Mouse (Mus musculus): ENCODE data around the gene Grin3b. TPM values are rescaled to one million over a fixed set of nuclear protein-coding genes. Genes with fewer than 3 reads are reported as not detected.

Gene Grin3b
- total RNA-seq, 2 experiments from 2014 or later, result not detected

DNA sequence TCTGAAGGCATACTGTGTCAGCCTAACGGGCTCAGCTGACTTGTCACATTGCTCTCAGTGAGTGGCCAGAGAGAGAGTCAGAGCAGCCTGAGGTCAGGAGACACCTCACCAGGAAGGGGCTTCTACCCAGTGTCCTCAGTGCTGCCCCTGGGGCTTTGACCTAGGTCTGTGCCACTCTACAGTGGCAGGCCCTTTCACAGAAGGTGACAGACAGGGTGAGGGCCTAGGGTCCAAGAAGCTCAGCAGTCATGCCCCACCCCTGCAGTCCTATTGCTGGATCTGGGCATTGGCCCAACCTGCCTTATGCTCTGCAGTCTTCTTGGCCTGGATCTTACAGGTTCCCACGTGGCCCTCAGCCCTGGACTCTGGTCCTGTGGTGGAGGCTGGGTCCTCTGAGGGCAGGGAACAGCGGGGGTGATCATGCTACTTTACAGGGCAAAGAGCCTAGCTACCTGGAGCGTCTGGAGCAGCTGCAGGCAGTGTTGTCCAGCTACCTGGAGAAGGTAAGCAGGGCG, 3.6 kb upstream of the Grin3b start:
- DNase-seq, result no peak

DNA sequence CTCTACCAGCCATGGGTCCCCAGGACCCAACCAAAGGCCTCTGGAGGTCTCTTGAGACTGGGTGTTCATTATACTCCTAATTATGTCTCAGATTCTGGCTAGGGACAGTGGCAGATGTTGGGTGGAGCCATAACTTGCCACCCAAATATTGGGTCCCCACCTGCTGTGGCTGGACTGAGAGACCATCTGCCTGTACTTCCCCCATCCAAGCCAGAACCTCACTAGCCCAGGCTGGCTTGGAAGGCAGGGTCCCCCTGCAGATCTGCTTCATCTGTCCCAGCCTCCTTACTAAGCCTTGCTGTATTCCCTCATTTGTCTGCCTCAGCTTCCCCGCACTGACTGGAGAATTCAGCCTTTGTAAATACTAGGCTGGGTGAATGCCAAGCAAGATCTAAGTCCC, 2.3 kb upstream of the Grin3b start:
- no peak for DNase-seq

DNA sequence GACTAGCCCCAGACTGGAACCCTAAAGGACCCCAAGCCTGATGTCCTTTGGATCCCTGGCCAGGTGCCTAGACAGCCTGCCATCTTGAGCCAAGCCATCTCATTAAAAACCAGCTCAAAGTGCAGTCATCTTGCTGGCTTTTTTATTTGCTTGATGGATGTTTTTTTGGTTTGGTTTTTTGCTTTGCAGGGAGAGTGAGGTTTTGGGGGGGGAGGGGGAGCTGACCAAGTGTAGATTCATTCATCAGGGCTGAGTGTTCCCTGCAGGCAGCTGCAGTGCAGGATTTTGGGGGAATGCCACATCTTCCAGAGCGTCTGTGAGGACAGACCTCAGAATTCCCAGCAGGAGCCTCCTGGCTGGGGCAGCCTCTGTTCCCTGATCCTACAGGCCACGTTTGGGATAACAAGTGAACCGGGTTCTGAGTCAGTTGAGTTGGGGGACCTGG, 1.4 kb upstream of the Grin3b start:
- DNase-seq, result no peak

DNA sequence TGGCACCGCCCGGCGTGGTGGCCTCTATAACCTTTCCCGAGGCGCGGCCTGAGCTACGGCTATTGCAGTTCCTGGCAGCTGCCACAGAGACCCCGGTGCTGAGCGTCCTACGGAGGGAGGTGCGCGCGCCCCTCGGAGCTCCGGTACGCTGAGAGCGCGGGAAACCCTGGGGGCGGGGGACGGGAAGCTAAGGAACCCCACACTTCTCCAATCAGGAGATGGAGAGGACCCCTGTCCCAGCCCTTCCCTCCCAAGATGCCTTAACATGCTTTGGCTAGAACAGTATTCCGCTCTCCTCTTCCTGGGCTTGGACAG, 625 bp downstream of the Grin3b start:
- DNase-seq, result no peak

DNA sequence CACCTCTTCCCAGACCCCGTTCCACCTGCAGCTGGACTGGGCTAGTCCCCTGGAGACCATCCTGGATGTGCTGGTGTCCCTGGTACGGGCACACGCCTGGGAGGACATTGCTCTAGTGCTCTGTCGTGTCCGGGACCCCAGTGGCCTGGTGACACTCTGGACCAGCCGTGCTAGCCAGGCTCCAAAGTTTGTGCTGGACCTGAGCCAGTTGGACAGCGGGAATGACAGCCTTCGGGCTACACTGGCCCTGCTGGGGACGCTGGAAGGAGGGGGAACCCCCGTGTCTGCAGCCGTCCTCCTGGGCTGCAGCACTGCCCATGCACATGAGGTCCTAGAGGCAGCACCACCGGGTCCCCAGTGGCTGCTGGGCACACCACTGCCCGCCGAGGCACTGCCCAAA, 2.3 kb downstream of the Grin3b start:
- DNase-seq, result peak in 1 of 2 experiments; percentile 53

DNA sequence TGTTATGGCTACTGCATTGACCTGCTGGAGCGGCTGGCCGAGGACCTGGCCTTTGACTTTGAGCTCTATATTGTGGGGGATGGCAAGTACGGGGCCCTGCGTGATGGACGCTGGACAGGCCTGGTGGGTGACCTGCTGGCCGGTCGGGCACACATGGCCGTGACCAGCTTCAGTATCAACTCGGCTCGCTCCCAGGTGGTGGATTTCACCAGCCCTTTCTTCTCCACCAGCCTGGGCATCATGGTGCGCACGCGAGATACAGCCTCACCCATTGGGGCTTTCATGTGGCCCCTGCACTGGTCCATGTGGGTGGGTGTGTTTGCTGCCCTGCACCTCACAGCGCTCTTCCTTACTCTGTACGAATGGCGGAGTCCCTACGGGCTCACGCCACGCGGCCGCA, 3.6 kb downstream of the Grin3b start:
- DNase-seq, result no peak

DNA sequence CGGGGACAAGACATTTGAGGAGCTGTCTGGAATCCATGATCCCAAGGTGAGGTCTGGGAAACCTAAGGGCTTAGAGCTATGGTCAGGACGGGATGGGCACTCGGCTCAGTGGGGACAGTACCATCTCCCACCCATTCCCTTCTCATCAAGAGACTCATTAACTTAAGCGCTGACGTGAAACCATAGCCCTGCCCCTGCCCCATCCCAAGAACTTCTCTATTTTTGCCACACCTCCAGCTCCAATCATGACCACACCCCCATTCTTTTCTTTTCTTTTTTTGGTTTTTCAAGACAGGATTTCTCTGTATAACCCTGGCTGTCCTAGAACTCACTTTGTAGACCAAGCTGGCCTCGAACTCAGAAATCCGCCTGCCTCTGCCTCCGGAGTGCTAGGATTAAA, 4.2 kb downstream of the Grin3b start:
- DNase-seq, result no peak

DNA sequence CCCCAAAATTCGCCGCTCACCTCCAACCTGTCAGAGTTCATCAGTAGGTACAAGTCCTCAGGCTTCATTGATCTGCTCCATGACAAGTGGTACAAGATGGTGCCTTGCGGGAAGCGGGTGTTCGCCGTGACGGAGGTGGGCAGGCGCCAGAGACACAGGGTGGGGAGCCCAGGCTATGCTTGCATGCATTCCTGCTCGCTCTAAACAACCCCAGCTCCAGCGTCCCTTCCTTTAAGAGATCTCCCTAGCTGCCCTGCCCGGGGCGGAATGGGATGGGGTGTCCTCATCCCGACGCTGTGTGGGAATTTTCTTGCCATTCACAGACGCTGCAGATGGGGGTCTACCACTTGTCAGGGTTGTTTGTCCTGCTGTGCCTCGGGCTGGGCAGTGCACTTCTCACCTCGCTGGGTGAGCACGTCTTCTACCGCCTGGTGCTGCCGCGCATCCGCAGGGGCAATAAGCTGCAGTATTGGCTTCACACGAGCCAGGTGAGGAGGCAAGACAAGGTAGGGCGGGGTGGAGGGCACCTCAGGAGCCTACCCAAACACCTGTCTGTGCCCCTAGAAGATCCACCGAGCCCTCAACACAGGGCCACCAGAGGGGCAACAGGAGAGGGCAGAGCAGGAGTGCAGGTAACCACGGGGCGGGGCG, 5.7 kb downstream of the Grin3b start:
- DNase-seq, result no peak

DNA sequence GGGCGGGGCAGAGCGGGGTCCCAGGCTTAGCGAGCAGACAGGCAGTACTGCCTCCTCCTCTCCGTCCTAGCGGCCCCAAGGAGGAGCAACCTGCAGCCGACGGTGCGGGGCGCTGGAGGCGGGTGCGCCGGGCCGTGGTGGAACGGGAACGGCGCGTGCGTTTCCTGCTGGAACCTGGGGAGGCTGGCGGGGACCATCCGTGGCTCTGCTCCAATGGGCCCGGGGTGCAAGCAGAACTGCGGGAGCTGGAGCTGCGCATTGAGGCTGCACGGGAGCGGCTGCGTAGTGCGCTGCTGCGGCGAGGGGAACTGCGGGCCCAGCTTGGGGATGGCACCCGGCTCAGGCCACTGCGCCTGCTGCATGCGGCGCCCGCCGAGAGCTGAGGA, 6.2 kb downstream of the Grin3b start:
- no peak for DNase-seq

DNA sequence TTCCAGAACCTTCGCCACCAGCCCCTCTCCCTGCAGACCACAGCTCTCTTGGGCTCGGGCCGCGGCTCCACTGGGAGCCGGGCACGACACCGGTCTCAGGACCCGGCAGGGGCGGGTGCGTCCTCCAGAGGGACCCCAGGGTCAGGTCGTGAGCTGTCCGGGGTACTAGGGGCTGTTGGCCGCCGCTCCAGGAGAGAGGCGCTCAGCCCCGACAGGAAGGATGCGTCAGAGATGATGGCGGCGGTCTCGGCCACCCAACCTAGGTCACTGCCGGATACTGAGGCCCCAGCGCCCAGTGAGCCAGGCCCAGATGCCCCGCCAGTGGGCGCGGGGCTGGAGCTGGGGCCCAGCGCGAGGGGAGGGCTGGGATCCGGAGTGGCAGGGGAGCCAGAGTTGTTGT, 6.8 kb downstream of the Grin3b start:
- DNase-seq, result no peak

DNA sequence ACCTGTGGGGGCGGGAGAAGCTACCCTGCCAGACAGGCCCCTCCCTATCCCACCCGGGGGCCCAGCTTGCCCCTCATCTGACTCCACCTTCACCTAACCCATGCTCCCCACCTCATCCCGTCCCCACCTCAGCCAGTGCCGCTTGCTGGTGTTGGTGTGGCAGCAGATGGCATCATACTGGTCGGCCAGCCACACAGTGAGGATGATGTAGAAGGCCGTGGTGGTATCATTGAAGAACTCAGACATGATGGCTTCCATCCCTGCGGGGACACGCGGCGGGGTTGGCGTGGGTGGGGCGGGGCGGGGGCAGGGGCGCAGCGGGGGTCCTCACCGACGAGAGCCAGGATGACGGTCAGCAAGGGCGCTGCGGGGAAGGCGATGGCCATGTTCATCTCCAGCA, 7.5 kb downstream of the Grin3b start:
- no peak for DNase-seq

DNA sequence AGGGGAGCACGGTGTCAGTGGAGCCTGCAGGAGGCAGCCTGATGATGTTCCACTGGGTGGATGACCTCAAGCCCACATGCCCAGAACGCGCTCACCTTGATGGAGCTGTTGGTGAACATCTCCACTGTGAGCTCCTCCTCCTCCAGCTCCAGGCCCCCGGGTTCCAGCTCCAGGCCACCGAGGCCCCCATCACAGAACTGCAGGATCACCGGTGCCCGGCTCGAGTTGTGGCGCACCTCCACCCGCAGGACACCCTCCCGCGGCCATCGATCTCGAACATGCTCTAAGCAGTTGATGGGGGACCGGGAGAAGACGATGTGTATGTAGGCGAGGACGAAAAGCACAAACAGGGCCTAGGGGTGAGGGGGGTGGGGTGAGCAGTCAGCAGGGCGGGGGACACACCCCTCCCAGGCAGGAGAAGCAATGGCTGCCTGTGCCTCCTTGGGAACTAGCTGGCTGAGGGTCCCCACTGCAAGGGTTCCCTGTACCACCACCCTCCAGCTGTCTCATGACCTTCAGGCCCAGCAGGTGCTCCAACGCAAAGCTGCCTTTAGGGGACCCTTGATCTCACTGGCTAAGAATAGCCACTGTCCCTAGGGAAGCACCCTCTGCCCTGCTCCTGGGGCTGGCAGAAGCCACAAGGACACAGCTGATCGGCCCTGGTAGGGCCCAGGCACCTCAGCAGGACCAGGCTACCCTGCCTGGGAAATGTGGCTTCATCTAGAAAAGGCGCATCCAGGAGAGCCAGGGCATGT, 9.1 kb downstream of the Grin3b start:
- DNase-seq, result no peak

DNA sequence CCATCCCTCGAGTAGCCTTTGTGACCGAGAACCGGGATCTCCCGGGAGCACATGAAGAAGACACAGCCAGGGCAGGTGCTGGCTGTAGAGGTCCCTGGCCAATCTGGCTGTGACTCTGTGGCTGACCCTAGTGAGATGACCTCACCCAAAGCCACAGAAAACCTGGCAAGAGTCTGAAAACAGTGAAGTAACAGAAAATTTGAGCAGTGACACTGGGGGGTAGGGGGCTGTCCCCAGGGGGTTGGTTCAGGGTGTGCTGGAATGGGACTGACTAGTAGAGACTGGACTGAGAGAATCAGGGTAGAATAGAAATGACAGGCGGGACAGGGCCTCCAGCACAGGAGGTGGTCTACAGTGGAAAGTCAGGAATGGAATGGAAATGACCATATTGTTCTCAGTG, 12.7 kb downstream of the Grin3b start:
- no peak for DNase-seq

DNA sequence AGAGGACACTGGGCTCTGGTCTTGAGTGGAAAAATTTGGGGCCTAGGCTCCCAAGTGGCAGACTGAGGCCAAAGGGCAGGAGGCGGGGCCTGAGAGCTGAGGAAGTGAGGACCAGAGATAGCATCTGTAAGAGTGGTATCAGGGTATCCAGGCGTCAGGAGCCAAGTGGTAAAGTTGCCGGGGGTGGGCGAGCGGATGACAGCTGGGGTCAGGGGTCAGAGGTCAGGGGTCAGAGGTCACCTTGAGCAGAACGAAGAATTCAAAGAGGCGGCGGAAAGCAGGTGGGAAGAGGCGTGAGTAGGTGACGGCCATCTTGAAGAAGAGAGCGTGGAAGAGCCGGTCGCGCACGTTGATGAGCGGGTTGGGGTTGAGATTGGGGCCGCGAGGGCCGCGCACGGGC, 13.2 kb downstream of the Grin3b start:
- DNase-seq, result peak; percentile 79 to 81

DNA sequence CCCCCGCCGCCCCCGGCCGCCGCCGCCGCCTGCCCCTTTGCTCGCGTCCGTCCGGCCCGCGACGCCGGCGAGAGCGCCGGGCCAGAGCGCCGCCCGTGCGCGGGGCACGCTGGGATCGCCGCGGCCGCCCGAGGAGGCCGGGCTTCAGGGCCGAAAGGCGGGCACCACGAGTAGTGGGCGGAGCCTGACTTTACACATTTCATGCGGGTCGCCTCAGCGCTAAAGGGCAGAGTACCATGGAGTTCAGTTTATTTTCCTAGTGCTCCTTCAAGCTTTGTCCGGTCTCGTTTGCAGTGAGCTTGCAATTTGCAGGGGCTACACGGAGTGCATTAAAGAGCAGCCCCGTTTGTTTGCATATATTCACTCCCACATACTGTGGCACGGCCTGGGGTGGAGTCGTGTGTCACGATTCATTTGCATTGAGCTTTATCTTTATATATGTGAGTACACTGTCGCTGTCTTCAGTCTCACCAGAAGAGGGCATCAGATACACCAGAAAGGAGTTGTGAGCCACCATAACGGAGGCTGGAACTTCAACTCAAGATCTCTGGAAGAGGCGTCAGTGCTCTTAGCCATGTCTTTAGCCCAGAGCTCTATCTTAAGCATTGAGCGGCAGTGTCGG, 13.8 kb downstream of the Grin3b start, which contains the start of gene Tmem259:
TSS of gene Tmem259 (minus strand) at position 136 of the 622 bp plus-strand sequence.
- DNase-seq, result peak; percentile 91 to 94

DNA sequence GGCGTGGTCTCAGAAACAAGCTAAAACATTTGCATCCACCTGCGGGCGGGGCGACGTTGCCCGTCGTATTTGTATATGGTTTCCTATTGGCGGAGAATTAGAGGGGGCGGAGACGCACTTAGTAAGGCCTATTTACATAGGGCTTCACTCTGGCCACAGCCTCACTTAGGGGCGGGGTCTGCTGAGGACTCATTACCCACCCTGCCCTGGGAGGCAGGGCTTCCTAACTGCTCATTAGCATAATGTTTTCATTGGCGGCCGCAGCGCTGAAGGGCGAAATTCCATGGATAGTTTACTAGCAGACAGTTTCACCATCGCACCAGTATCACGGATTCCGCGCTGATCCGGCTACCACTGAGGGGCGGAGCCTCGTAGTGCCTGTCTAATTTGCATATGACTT, 14.4 kb downstream of the Grin3b start:
- DNase-seq, result peak; percentile 93 to 96

DNA sequence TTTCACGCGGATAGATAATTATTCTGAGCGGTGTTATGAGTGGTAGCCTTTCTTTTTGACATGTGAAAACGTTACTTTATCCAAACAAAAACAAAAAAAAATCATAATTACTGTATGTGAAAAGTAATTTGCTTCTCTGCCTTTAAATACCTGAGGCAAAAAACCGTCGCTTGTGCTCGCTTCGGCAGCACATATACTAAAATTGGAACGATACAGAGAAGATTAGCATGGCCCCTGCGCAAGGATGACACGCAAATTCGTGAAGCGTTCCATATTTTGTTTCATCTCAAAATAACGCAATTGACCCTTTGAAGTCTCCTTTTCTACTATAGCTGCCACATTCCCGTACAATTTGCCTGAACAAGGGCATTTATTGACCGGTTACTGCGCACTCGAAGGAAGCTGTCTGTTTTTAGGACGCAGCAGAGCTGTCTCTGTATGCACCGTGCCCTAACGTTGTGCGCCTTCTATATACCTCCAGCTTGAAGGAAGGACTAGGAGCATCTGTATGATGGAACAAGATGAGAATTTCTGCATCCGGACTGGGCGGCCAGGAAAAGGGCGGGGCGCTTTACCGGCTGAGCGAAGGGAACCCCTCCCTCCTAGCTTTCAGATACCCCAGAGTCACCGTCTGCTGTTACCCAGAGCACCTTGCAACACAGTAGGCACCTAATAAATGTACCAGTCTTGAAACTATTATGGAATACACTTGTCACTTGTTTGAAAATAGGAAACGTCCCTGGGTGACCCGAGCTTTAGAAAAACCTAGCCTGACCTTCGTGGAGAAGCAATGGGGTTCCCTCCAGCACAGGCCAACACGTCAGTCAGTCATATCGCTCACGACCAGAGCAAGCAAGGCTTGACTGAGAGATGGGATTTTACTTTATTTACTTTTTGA, 15.1 kb downstream of the Grin3b start:
- DNase-seq, result peak; percentile 47 to 69

DNA sequence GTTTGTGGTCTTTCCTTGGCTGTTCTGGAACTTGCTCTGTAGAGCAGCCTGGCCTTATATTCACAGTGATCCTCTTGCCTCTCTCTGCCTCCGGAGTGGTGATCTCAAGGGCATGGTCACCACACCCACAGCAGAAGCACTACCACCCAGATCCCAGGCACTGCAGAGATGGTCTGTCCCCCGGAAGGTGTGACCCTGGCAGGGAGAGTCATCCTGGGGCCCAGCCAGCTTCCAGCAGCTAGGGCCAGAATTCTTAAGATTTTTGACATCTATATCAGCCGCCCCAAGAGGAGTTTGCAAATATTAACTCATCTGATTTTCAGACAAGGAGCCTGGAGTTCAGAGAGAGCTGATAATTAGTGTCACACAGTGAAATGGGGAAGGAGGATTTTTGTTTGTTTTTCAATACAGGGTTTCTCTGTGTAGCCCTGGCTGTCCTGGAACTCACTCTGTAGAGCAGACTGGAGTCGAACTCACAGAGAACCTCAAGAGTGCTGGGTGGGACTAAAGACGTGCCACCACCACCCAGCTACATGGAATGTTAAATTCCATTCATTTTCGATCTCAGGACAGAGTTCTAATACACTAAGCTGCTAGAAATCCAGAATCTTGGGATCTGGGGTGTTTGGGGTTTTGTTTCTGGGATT, 15.8 kb downstream of the Grin3b start:
- peak; percentile 79 to 84 for DNase-seq

DNA sequence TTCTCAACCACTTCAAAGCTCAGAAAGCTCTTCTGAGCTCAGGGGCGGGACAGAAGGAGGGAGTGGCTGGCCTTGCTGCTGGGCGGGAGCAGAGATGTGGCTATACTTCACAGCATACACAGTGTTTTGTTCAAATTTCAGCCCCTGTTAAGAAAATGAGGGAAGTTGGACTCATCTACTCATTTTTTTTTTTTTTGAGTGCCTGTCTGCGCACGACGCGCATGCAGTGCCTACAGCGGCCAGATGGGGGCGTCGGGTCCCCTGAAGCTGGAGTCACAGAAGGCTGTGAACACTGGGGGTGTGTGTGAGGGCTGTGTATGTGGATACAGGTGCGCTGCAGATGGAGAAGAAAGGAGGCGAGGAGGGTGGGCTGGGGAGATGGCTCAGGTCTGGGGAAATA, 16.4 kb downstream of the Grin3b start:
- peak; percentile 86 to 90 for DNase-seq

DNA sequence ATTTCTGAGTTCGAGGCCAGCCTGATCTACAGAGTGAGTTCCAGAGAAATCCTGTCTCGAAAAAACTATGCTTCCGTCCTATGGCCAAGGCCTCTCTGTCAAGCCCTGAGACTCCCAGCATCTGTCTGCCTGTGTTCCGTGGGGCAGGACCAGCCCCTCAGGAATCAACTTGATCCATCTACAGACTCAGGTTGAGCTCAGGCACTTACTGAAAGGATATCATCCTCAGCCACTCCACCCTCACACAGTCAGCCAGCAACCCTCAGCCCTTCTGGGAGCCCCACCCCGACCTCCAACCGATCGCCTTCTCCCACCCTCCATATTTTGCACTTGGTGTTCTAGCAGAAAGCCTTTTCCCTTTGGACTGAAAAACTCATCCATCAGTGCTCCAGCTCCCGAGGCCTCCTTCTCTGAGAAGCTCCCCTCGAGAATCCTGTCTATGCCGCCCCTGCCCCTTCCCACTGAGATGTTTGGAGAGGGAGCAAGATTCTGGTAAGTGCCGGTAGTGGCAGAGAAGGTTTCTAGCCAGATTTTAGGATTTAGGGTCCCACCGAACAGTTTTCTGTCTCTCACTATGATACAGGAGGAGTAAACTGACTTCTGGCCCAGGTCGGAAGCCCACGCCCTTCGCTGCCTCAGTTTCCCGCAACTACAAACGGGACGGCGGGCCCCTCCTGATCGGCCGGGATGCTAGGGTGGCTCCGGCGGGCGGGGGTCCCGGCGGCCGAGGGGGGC, 17.4 kb downstream of the Grin3b start:
- DNase-seq, result no peak
